Mouse (Mus musculus) liver, adult 2 months (tissue): ENCODE measurements around the gene Mcpt1.

Source experiments
- CTCF ChIP-seq: fragments of 200-500 bp; IDR thresholded peaks from 2 replicates; pipeline ENCODE4 v1.5.1; 2011; ENCODE audit warnings: low read depth, low read length, control low read depth
- POLR2A ChIP-seq: fragments of 200-500 bp; IDR thresholded peaks from 2 replicates; pipeline ENCODE4 v1.6.1; 2011; ENCODE audit warnings: low read length, control low read depth; ENCODE audit not compliant: insufficient read depth; ENCODE audit errors: extremely low read depth

- TF ChIP-seq CTCF (no peak), POLR2A (no peak)
Observed at GRCm38 (mm10) chr14:56055408-56055807, 37.6 kb downstream of the Mcpt1 start.
